Mouse (Mus musculus): ENCODE results near the gene Zfp933.

DNA sequence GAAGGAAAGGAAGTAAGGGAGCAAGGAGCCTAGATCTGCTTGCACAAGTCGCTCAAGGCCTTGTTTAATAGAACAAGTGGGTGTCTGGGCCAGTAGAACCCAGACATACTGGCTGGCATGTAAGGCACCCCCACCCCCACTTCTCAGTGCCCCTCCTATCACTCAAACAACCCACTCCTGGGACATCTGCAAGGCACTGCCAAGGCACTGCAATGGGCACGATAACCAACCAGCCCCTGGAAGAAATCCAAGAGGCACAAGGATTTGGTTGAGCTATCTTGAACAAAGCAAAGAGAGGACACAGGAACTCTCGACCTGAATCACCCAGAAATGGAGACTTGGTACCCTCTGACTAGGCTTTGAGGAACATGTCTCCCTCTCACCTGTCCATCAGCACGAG, 40.1 kb upstream of the Zfp933 start:
- TF ChIP-seq CTCF (IDR thresholded peaks at IDR 0.05; ENCODE audit: extremely low read depth, insufficient read depth, low read length) (no peak), POLR2A (IDR thresholded peaks at IDR 0.05; ENCODE audit: extremely low read depth, insufficient read depth, low read length) (no peak)
